Mouse (Mus musculus): ENCODE data around the gene Gm4312. TPM values are rescaled to one million over a fixed set of nuclear protein-coding genes. Genes with fewer than 3 reads are reported as not detected.

Gene Gm4312
- polyA plus RNA-seq (2014; fragmentation: Illumina TruSeq; extraction: RNeasy Lipid Tissue Mini Kit (QIAGEN cat#74804); ENCODE audit: low replicate concordance), result not detected

DNA sequence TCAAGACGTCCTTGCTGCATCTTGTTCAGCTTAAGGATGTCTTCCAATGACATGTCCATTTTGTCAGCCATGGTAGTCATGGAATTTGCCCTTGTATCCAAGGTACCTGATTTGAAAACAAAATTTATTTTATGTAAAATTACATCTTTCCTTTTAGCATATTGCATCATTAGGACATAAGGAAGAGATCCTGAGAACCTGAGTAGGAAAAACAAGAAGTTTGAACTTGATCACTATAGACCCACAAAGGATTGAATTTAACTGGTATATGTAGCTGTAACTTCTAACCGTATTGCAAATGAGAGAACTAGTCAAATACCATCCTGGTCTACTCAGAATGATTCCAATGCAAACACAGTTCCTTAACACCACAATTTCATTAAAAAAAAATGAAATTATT is at the start of gene Gm4312:
TSS of gene Gm4312 (minus strand) at position 101 of the 400 bp plus-strand sequence.

GRCm38 (mm10) chr10:100361038-100361437 is 21.3 kb downstream of the Gm4312 start, which contains the start of gene Gm4307:
Gm4307 (plus strand) TSS chr10:100361338.

GRCm38 (mm10) chr10:100350793-100351192 is 31.6 kb downstream of the Gm4312 start, which contains the start of gene Gm4305:
Gm4305 (plus strand) TSS chr10:100351093.

GRCm38 (mm10) chr10:100345672-100346071 is 36.7 kb downstream of the Gm4312 start, which contains the start of gene Gm4303:
Gm4303 (plus strand) TSS chr10:100345972.

DNA sequence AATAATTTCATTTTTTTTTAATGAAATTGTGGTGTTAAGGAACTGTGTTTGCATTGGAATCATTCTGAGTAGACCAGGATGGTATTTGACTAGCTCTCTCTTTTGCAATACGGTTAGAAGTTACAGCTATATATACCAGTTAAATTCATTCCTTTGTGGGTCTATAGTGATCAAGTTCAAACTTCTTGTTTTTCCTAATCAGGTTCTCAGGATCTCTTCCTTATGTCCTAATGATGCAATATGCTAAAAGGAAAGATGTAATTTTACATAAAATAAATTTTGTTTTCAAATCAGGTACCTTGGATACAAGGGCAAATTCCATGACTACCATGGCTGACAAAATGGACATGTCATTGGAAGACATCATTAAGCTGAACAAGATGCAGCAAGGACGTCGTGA is 41.8 kb downstream of the Gm4312 start, which contains the start of gene Gm4302:
TSS of gene Gm4302 (plus strand) at position 301 of the 400 bp plus-strand sequence.

GRCm38 (mm10) chr10:100335376-100335775 is 47.0 kb downstream of the Gm4312 start, which contains the start of gene Gm4301:
Gm4301 (plus strand) TSS chr10:100335676.

Other genes starting within 250 kb of the Gm4312 start
- gene Gm4301, start 46.9 kb downstream of the Gm4312 start, polyA plus RNA-seq (2014; fragmentation: Illumina TruSeq; extraction: RNeasy Lipid Tissue Mini Kit (QIAGEN cat#74804); ENCODE audit: low replicate concordance), result not detected
- gene Gm4302, start 41.7 kb downstream of the Gm4312 start, polyA plus RNA-seq (2014; fragmentation: Illumina TruSeq; extraction: RNeasy Lipid Tissue Mini Kit (QIAGEN cat#74804); ENCODE audit: low replicate concordance), result not detected
- not detected for gene Gm4303, start 36.6 kb downstream of the Gm4312 start, polyA plus RNA-seq (2014; fragmentation: Illumina TruSeq; extraction: RNeasy Lipid Tissue Mini Kit (QIAGEN cat#74804); ENCODE audit: low replicate concordance)
- not detected for gene Gm4305, start 31.5 kb downstream of the Gm4312 start, polyA plus RNA-seq (2014; fragmentation: Illumina TruSeq; extraction: RNeasy Lipid Tissue Mini Kit (QIAGEN cat#74804); ENCODE audit: low replicate concordance)
- gene Gm4307, start 21.2 kb downstream of the Gm4312 start, polyA plus RNA-seq (2014; fragmentation: Illumina TruSeq; extraction: RNeasy Lipid Tissue Mini Kit (QIAGEN cat#74804); ENCODE audit: low replicate concordance), result not detected
- 36.2 TPM for gene Tmtc3, start 104.8 kb upstream of the Gm4312 start, polyA plus RNA-seq (2014; fragmentation: Illumina TruSeq; extraction: RNeasy Lipid Tissue Mini Kit (QIAGEN cat#74804); ENCODE audit: low replicate concordance)
- 15.4 TPM for gene Cep290, start 105.0 kb upstream of the Gm4312 start, polyA plus RNA-seq (2014; fragmentation: Illumina TruSeq; extraction: RNeasy Lipid Tissue Mini Kit (QIAGEN cat#74804); ENCODE audit: low replicate concordance)
- gene 4930430F08Rik, start 207.9 kb upstream of the Gm4312 start, polyA plus RNA-seq (2014; fragmentation: Illumina TruSeq; extraction: RNeasy Lipid Tissue Mini Kit (QIAGEN cat#74804); ENCODE audit: low replicate concordance), result 12.0 TPM
- gene 1700017N19Rik, start 207.9 kb upstream of the Gm4312 start, polyA plus RNA-seq (2014; fragmentation: Illumina TruSeq; extraction: RNeasy Lipid Tissue Mini Kit (QIAGEN cat#74804); ENCODE audit: low replicate concordance), result not detected